Mouse (Mus musculus): ENCODE measurements around the gene Ankrd13a. TPM values are rescaled to one million over a fixed set of nuclear protein-coding genes. Genes with fewer than 3 reads are reported as not detected.

The Ankrd13a gene
- total and polyA plus RNA-seq, 3 experiments: 110 to 184 (median 180) TPM

- no peaks in the 10 kb centered on the region for H3K4me1 ChIP-seq (ENCODE audit: control insufficient read depth in 1 of 2, insufficient read depth in 2 of 2, low read length in 2 of 2)
- H3K27ac ChIP-seq (ENCODE audit: control insufficient read depth, low read depth, low read length): no peak overlapping the region
- H3K36me3 ChIP-seq (ENCODE audit: control insufficient read depth in 1 of 2, insufficient read depth in 2 of 2, low read length in 2 of 2): peaks cover 0 to 16% of the 10 kb centered on the region in 2 experiments; a peak in 3 of 4 replicates
- TF ChIP-seq MAX (IDR thresholded peaks at IDR 0.05; ENCODE audit: low read length): no peak
- TF ChIP-seq HCFC1 (IDR thresholded peaks at IDR 0.05; ENCODE audit: low read depth, low read length): no peak
- TF ChIP-seq MXI1 (IDR thresholded peaks at IDR 0.05; ENCODE audit: low read depth, low read length): no peak
- H3K4me3 ChIP-seq (ENCODE audit: control insufficient read depth in 1 of 2, insufficient read depth in 1 of 2, low read depth in 2 of 2, low read length in 2 of 2): no peak overlapping the region
- no peak overlapping the region for H3K9ac ChIP-seq (ENCODE audit: control insufficient read depth, low read depth, low read length, poor library complexity, severe bottlenecking)
- DNase-seq (ENCODE audit: low read depth, low spot score): no peak
- no peaks in the 10 kb centered on the region for H3K79me2 ChIP-seq (ENCODE audit: control insufficient read depth, insufficient read depth, low read length, poor library complexity)
- H3K9me3 ChIP-seq (replicated peaks; ENCODE audit: insufficient read depth, low read length): no peaks in the 10 kb centered on the region
- no peaks in the 10 kb centered on the region for H3K27me3 ChIP-seq (ENCODE audit: control insufficient read depth in 1 of 2, insufficient read depth in 2 of 2, low read length in 2 of 2)
Measured at GRCm38 (mm10) chr5:114740595-114740994, 33.9 kb upstream of the Ankrd13a start.

- Histone ChIP-seq H3K27me3 (ENCODE audit: control insufficient read depth in 1 of 2, insufficient read depth in 2 of 2, low read length in 2 of 2) (no peaks in the 10 kb centered on the region), H3K4me3 (ENCODE audit: control insufficient read depth in 1 of 2, insufficient read depth in 1 of 2, low read depth in 2 of 2, low read length in 2 of 2) (no peak overlapping the region), H3K9me3 (replicated peaks; ENCODE audit: insufficient read depth, low read length) (no peaks in the 10 kb centered on the region), H3K79me2 (ENCODE audit: control insufficient read depth, insufficient read depth, low read length, poor library complexity) (no peaks in the 10 kb centered on the region), H3K36me3 (ENCODE audit: control insufficient read depth in 1 of 2, insufficient read depth in 2 of 2, low read length in 2 of 2) (peaks cover 0 to 16% of the 10 kb centered on the region in 2 experiments; a peak in 3 of 4 replicates), H3K4me1 (ENCODE audit: control insufficient read depth in 1 of 2, insufficient read depth in 2 of 2, low read length in 2 of 2) (no peaks in the 10 kb centered on the region), H3K9ac (ENCODE audit: control insufficient read depth, low read depth, low read length, poor library complexity, severe bottlenecking) (no peak overlapping the region), H3K27ac (ENCODE audit: control insufficient read depth, low read depth, low read length) (no peak overlapping the region)
- no peak for TF ChIP-seq ZC3H11A (IDR thresholded peaks at IDR 0.05; ENCODE audit: low read depth, low read length)
- TF ChIP-seq ELF1 (IDR thresholded peaks at IDR 0.05; ENCODE audit: low read depth, low read length): no peak
- no peak for TF ChIP-seq SIN3A (IDR thresholded peaks at IDR 0.05; ENCODE audit: low read length)
- TF ChIP-seq ZMIZ1 (IDR thresholded peaks at IDR 0.05; ENCODE audit: low read depth, low read length): no peak
- no peak for TF ChIP-seq MYC (IDR thresholded peaks at IDR 0.05; ENCODE audit: low read depth, low read length)
- TF ChIP-seq MEF2A (IDR thresholded peaks at IDR 0.05; ENCODE audit: extremely low read depth, insufficient replicate concordance, low read depth, low read length, poor library complexity, severe bottlenecking): no peak
- no peak for TF ChIP-seq ETS1 (IDR thresholded peaks at IDR 0.05; ENCODE audit: low read depth, low read length)
- no peak for TF ChIP-seq GATA1 (IDR thresholded peaks at IDR 0.05; ENCODE audit: low read depth, low read length)
- TF ChIP-seq GABPA (IDR thresholded peaks at IDR 0.05; ENCODE audit: low read depth, low read length): no peak
- TF ChIP-seq RCOR1 (IDR thresholded peaks at IDR 0.05; ENCODE audit: low read depth, low read length): no peak
- no peak for TF ChIP-seq MAFK (IDR thresholded peaks at IDR 0.05; ENCODE audit: borderline replicate concordance, low read depth, low read length)
- TF ChIP-seq ZNF384 (IDR thresholded peaks at IDR 0.05; ENCODE audit: low read depth, low read length): no peak
- no peak for TF ChIP-seq MYB (IDR thresholded peaks at IDR 0.05; ENCODE audit: low read depth, low read length)
- no peak for TF ChIP-seq TBP (IDR thresholded peaks at IDR 0.05; ENCODE audit: low read depth, low read length)
- TF ChIP-seq SMC3 (IDR thresholded peaks at IDR 0.05; ENCODE audit: low read depth, low read length): no peak
- no peak for DNase-seq (ENCODE audit: low read depth, low spot score)
Measured at GRCm38 (mm10) chr5:114742572-114742971, 31.9 kb upstream of the Ankrd13a start.

Data from MEL (cell line).